Mouse (Mus musculus) olfactory bulb, adult 2 months (tissue): ENCODE results near the gene Eif2s2. TPM values are rescaled to one million over a fixed set of nuclear protein-coding genes. Genes with fewer than 3 reads are reported as not detected.

Experiments
- H3K27ac ChIP-seq: fragments of 200-500 bp; 2 replicates; pipeline ENCODE4 v1.5.1; 2012; ENCODE audit warnings: low read depth, low read length; ENCODE audit not compliant: insufficient read depth
- H3K4me1 ChIP-seq: fragments of 200-500 bp; 2 replicates; pipeline ENCODE4 v1.6.1; 2012; ENCODE audit warnings: low read length; ENCODE audit not compliant: control insufficient read depth, insufficient read depth
- H3K4me3 ChIP-seq: fragments of 200-500 bp; 2 replicates; pipeline ENCODE4 v1.5.1; 2012; ENCODE audit warnings: mild to moderate bottlenecking, low read depth, low read length, moderate library complexity; ENCODE audit not compliant: insufficient read depth
- CTCF ChIP-seq: fragments of 200-500 bp; IDR thresholded peaks from 2 replicates; pipeline ENCODE4 v1.5.1; 2012; ENCODE audit warnings: low read depth, mild to moderate bottlenecking, low read length, moderate library complexity; ENCODE audit not compliant: insufficient read depth
- POLR2A ChIP-seq: fragments of 200-500 bp; IDR thresholded peaks from 2 replicates; pipeline ENCODE4 v1.6.1; 2012; ENCODE audit warnings: mild to moderate bottlenecking, low read depth, low read length, moderate library complexity; ENCODE audit not compliant: insufficient read depth
- WGBS: fragments of 180-500 bp; shearing (Covaris S2); methylation state at CpG from one replicate; pipeline ENCODE4 v1.1.7; 2018; 5-methylcytosine and 5-hydroxymethylcytosine counted together
- polyA plus RNA-seq: library from polyadenylated mRNA; stranded (reverse); fragments of >200 nt; gene quantifications from 2 replicates; pipeline ENCODE4 v1.2.4, GENCODE M21; 2012; ENCODE audit warnings: low replicate concordance; ENCODE audit not compliant: missing spikeins, insufficient read depth, insufficient read length

The Eif2s2 gene
- polyA plus RNA-seq, 1 experiment, result not detected

- Histone ChIP-seq H3K4me1 (peaks cover 5% of the 10 kb centered on the region), H3K27ac (no peak overlapping the region), H3K4me3 (no peak overlapping the region)
- no peak for TF ChIP-seq POLR2A
- no peak for TF ChIP-seq CTCF
- 70% methylated on average over 4 of the region's 4 CpGs for WGBS
These were observed 813 bp upstream of the Eif2s2 start for GRCm38 (mm10) chr2:154893548-154893947.

- WGBS, result 5% methylated on average over 12 of the region's 12 CpGs
- peak overlapping the region; percentile 26 for H3K4me3 ChIP-seq
- H3K27ac ChIP-seq, result no peak overlapping the region
- H3K4me1 ChIP-seq, result peaks cover 5% of the 10 kb centered on the region
- TF ChIP-seq CTCF (no peak), POLR2A (no peak)
These were observed 280 bp upstream of the Eif2s2 start for GRCm38 (mm10) chr2:154893045-154893385.

GRCm38 (mm10) chr2:154891585-154891984 is 1.1 kb downstream of the Eif2s2 start:
- 15% methylated on average over 2 of the region's 2 CpGs for WGBS
- Histone ChIP-seq H3K4me3 (peak overlapping the region; percentile 69; the same call in 1 of the 2 replicates), H3K27ac (no peak overlapping the region), H3K4me1 (peaks cover 5% of the 10 kb centered on the region)
- TF ChIP-seq POLR2A (no peak), CTCF (no peak)

- H3K27ac ChIP-seq, result no peak overlapping the region
- TF ChIP-seq POLR2A (no peak), CTCF (no peak)
- 62% methylated on average over 2 of the region's 2 CpGs for WGBS
- H3K4me3 ChIP-seq, result no peak overlapping the region
- no peaks in the 10 kb centered on the region for H3K4me1 ChIP-seq
These were observed 16.1 kb downstream of the Eif2s2 start for GRCm38 (mm10) chr2:154876621-154877020.

- H3K4me3 ChIP-seq, result no peak overlapping the region
- TF ChIP-seq POLR2A (no peak), CTCF (no peak)
- no peak overlapping the region for H3K27ac ChIP-seq
- H3K4me1 ChIP-seq, result no peaks in the 10 kb centered on the region
These were observed 22.6 kb downstream of the Eif2s2 start for GRCm38 (mm10) chr2:154869954-154870641.

- no peak overlapping the region for H3K27ac ChIP-seq
- no peak overlapping the region for H3K4me3 ChIP-seq
- H3K4me1 ChIP-seq, result no peaks in the 10 kb centered on the region
- no peak for TF ChIP-seq POLR2A
- no peak for TF ChIP-seq CTCF
- WGBS, result 100% methylated on average over 1 of the region's 1 CpGs
These were observed 24.6 kb downstream of the Eif2s2 start for GRCm38 (mm10) chr2:154868106-154868505.

DNA sequence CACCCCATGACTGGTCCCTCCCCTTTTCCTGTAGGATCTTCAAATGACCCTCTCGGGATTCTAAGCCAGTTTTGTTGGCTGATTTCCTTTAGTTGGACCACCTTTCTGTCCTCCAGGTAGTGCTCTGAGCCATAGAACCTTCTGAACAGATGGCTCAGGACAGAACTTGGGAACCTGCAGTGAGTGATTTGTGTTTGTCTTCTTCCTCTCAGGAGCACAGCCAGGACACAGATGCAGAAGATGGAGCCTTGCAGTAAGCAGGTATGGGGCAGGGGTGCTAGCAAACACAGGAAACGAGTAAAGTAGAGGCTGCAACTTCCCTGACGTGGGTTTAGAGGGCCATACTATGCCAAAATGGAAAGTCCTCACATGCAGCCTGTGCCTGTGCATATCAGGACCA is 27.0 kb downstream of the Eif2s2 start:
- Histone ChIP-seq H3K27ac (no peak overlapping the region), H3K4me1 (no peaks in the 10 kb centered on the region), H3K4me3 (no peak overlapping the region)
- TF ChIP-seq POLR2A (no peak), CTCF (no peak)
- WGBS, result 79% methylated on average over 3 of the region's 3 CpGs

DNA sequence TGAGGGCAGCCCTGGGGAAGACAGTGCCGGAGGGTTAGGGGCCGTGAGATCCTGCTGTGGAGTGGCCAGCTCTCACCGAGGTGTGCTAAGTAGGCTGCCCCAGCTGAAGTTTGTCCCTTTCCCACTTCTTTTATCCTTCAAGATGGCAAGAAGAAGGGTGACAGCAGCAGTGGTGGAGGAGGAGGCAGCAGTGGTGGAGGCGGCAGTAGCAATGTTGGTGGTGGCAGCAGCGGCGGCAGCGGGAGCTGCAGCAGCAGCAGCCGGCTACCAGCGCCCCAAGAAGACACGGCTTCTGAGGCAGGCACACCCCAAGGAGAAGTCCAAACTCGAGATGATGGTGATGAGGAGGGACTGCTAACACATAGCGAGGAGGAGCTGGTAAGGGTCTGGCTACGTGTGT is 29.1 kb downstream of the Eif2s2 start:
- no peak overlapping the region for H3K27ac ChIP-seq
- no peak overlapping the region for H3K4me3 ChIP-seq
- no peak for TF ChIP-seq POLR2A
- TF ChIP-seq CTCF, result no peak
- H3K4me1 ChIP-seq, result no peaks in the 10 kb centered on the region
- WGBS, result 89% methylated on average over 13 of the region's 13 CpGs

DNA sequence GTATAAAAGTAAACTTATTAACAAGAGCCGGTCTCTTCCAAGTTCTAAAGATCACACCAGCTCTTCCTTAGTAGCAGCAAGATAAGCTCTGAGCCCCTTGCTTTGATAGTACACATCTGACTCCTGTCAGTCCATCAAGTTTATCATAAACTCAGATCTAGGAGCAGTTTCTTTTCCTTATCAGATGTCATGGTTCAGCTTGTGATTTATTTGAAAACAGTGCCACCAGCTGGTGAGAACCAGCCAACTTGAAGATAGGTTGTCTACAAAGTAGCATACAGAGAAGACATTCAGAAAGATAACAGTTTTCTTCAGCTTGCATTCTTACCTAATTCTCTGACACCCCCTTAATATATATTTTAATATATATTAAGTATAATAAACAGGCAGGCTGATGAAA is 37.4 kb downstream of the Eif2s2 start:
- Histone ChIP-seq H3K4me3 (no peak overlapping the region), H3K27ac (no peak overlapping the region), H3K4me1 (no peaks in the 10 kb centered on the region)
- TF ChIP-seq CTCF, result no peak
- no peak for TF ChIP-seq POLR2A
- WGBS, result 70% methylated on average over 1 of the region's 1 CpGs

DNA sequence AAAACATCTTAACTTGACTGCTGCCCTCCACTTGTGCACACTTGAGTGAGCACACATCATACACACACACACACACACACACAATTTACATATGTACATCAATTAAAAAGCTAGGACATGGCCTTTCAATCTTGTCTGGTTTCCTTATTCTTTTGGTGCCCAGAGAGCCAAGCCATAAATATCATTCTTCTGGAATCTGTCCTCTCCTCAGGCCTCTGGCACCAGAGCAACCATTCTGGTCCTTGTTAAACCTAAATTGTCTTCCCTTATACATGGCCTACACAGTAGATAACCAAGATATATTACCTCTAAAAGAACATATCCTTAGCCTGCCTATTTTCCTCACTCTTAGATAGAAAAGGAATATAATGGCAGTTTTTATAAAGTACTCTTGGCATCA is 44.6 kb downstream of the Eif2s2 start:
- no peaks in the 10 kb centered on the region for H3K4me1 ChIP-seq
- H3K27ac ChIP-seq, result no peak overlapping the region
- no peak overlapping the region for H3K4me3 ChIP-seq
- no peak for TF ChIP-seq POLR2A
